Mouse (Mus musculus) CD8-positive naive resting alpha-beta T cell, adult 2 months (primary cell): ENCODE results near the gene Tpgs1.

Experiments used
- DNase-seq, 2 experiments: peaks; one replicate each; pipeline ENCODE4 v3.0.0; 2022; ENCODE audit warnings: low read depth in 2 of 2, low spot score in 2 of 2

Gene Tpgs1

DNA sequence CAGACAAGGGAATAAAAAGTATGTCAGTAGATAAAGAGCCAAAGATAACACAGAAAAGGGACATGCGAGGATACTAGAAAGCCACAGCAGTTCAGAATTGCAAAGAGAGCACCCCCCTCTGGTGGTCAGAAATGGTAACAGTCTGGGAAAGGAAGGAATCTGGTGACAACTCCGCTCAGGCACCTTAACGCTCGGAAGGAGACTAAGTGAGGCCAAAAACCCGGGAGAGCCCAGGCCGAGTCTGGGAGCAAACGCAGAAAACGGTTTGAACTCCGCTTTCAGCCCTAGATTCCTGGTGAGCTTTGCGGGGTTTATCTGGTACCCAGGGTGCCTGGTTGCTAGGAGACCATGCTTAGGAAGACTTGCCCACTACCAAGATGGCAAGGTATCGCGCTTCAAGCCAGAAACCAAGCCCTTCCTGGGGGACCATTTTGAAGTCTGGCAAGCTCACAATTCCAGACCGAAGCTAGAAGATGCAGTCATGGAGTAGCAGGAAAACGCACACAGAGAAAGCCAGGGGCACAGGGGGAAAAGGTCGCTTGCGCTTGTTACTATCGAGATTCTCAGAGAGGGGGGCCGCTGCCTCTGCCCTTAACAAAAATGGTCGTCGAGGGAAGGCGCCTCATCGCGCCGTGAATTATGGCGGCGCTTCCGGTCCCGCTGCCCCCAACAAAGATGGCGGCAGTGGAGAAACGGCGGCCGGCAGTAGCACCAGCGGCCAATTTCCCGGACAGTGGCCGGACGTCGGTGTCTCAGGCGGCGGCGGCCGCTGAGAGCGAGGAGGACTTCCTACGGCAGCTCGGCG, at the start of gene Tpgs1:
Gene Tpgs1, plus strand, starts transcription at position 599 of the 805 bp plus-strand sequence.
- peak; percentile 77 to 89 for DNase-seq

DNA sequence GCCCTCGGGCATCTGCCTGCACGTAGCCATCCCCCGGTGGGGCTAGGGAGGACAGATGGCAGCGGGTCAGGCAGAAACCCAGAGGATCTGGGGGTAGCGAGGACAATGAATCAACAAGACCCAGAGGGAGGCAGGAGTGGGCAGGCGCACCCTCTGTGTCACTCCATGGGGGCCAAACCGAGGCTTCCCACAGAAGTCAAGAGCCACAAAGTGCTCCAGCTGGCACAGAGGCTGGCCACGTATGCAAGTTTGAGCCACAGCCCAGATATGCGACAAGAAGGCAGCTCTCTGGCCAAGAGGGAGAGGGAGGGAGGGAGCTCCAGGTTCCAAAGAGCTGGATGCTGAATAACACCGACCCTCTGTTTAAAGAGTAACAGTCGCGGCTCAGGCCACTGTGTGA, 45.2 kb upstream of the Tpgs1 start:
- DNase-seq: no peak

DNA sequence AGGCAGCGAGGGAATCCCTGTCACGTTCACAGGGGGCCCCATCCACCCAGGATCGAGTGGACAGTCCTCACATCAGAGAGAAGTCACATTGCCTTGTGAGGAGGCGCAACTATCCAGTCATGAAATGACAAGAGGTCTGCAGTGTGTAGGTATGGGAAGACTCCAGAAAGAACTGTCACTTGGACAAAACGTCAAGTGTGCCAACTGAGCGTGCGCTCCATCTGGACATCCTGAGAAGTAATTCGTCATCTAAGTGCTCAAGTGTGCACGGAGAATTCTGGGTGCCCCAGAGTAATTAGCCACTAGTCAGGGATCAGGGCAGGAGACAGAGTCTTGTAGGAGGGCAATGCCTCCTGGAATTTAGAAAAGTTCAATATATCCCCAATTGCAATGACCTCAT, 43.8 kb upstream of the Tpgs1 start:
- no peak for DNase-seq

DNA sequence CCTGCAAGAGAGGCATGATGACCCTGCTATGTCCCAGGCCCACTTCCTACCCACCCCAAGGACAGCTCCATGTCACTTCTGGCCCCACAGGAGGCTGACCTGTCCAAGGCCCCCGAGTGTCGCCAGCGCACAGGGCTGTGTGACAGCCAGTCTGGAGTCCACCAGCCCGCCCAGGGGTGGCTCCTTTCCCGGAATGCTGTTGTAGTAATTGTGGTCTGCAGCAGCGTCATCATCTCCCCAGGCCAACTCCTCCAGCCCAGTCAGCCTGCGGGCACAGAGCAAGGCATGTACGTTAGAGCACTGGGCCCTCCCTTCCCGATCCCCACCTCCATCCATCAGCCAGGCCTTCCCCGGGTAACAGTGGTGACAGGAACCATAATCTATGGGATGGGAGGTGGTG, 43.0 kb upstream of the Tpgs1 start:
- no peak for DNase-seq

DNA sequence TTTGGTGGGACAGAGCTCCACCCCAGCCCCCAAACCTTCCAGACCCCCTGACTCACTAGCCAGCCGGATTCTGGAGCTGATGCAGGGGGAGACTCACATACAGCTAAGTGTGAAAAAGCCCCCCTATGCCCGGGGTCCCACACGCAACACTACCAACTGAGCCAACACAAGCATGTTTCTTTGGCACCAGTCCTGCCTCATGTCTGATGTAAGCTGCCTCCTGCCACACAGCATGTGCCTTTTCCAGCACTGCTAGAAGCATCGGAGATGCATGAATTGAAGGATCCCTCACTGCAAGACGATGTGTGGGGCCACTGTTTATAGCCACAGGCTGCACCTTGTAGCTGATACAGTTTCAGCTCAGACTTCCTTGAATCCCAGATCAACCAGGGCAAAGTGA, 40.8 kb upstream of the Tpgs1 start:
- no peak for DNase-seq

DNA sequence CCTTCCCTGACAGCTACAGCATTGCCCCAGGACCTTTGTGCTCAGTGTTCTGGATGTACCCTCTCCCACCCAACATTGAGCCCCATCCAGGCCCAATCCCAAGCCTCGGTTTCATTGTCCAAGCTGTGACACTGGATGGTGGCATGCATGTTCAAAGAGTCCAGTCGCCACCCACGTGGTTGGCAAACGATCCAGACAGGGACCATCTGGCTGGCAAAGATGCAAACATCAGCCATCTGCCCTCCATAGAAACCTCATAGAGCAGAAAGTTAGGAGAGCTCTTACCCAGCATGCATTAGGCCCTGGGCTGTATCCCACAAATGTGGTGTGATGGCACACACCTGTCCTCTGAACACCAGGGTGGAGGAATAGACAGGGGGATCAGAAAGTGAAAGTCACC, 37.7 kb upstream of the Tpgs1 start:
- DNase-seq: no peak

DNA sequence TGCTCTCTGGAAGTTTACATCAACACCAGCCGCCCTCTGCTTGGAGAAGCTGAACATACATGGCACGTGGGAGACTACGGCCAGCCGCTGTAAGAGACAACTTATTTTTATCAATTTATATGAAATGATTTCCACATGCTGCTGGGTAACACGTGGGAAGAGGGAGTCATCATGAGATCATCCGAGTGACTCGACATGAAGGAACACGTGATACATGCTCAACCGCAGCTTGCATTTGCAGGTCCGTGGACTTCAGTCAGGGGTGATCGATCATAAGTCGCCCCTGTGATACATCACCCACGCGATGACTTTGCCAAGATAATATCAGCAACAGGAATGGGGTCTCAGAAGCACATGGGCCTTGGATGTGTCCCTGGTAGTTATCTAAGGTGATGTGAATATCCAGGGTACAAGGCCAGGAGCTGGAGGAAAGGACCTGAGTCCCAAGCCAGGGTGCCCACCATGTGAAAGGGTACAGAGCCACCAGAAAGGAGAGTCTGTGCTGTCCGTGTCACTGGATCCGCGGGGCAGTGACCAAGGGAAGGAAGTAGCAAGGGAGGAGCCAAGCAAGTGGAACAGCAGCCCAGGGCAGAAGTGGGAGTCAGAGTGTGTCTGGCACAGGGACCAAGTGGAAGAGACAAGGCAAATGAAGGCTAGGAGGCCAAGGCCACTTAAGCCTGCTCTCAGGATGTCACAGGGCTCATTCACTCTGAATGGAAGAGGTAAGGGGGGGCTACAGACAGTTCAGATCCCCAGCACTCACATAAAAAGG, 36.0 kb upstream of the Tpgs1 start:
- DNase-seq: no peak

DNA sequence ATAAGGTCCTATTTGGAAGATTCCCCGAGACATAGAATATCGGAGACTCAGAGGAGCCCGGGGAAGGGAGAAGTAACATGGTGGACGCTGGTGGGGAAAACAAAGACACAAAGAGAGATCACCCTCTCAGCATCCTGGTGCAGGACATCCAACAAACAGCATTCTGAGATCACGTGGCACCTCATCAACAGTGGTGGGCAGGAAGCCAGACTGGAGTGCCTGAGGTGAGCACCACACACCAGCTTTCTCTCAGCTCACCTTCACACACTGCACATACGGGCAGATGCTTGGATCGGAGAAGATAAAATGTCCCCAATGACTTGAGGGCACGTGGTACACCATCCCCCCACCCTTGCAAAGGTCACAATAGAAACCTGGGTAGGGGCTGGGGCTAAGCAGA, 32.9 kb upstream of the Tpgs1 start:
- no peak for DNase-seq

DNA sequence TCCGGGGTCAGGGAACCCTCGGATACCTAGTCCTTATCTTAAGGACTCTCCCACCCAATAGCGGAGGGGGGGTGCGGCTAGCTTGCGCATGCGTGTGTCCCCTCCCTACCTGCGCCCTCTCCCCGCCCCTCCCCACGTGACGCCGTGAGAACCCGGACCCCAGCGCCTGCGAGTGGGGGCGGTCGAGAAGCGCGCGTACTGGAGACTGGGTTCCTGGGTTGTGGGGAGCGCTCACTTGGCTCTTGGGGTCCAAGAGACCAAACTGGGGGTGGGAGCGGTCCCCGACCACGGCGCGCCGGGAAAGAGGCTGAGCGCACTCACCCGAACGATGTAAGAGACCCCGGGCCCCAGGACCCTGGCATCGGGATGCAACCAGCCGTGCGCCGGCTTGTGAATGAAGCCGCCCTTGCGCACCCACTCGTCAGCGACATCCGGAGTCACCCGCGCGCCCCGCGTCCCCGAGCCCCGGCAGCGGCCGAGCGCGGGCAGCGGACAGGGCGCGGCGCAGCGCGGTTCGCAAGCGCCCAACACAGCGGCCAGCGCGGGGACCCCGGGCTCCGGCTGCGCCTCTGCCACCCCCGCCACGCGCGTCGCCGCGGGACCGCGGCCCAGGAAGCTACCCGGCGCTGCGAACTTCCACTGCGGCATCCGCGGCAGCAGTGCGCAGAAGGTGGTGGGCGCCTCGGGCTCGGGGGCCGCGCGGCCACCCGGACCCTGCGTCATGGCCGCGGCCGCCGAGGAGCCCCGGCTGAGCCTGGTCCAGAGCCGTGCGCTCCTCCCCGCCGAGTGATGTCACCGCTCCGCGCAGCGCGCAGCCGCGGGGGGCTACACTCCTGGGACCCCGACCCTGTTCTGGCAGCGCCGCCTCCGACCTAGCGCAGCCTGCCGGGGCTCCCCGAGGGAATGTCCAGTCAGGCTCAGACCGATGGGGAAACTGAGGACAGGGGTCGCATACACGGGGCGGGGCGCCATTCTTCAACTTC, 31.8 kb upstream of the Tpgs1 start, which contains the start of gene Shc2:
Gene Shc2, minus strand, starts transcription at position 791 of the 983 bp plus-strand sequence.
- no peak for DNase-seq

DNA sequence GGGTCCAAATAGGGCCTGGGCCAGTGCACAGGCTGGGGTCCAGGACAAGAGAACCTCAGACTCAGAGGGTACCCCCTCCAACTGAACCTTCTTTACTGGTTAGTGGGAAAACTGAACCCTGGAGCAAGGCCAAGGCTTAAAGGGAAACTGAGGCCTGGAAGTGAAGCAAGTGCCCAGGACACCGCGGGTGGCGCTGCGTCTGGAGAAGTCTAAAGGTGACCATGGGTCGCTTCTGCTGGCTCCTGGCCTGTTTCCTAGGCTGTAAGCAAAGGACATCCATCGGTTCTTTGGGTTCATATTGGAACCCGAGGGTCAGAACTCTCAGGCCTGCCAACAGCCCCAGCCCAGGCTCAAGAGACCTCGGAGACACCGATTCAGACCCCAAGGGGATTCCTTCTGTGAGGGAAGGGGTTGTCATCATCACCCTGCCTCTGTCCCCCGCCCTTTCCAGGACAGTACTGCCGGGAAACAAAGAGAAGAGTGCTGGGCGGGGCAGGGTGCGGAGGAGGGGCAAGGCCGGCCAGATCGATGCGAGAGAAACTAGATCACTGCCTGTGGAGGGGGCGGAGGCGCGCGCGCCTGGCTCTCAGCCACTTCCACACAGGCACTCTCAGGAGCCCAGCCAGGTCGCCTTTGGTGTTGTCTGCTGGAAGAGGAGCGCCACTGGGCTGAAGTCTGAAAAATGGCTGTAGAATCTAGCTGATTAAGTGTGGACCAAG, 30.5 kb upstream of the Tpgs1 start:
- DNase-seq: no peak

DNA sequence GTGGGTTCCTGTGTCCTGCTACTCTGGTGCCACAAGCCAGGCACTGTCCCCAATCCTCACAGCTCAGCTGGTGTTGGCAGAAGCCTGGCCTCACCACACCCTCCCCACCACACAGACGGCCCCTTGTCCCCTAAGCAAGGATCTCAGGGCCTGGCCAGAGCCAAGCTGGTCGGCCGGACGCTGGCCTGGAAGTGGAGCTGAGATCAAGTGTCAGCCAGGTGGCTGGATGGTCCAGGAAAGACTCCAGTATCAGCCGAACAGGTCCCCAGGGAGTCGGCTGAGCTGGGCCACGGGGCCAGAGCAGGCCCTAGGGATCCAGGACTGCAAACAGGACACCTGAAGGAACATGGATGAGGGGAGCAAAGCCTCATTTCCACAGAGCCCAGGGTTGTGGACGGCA, 23.5 kb upstream of the Tpgs1 start, which contains the start of gene Odf3l2:
Gene Odf3l2, minus strand, starts transcription at position 28 of the 400 bp plus-strand sequence.
- no peak for DNase-seq

DNA sequence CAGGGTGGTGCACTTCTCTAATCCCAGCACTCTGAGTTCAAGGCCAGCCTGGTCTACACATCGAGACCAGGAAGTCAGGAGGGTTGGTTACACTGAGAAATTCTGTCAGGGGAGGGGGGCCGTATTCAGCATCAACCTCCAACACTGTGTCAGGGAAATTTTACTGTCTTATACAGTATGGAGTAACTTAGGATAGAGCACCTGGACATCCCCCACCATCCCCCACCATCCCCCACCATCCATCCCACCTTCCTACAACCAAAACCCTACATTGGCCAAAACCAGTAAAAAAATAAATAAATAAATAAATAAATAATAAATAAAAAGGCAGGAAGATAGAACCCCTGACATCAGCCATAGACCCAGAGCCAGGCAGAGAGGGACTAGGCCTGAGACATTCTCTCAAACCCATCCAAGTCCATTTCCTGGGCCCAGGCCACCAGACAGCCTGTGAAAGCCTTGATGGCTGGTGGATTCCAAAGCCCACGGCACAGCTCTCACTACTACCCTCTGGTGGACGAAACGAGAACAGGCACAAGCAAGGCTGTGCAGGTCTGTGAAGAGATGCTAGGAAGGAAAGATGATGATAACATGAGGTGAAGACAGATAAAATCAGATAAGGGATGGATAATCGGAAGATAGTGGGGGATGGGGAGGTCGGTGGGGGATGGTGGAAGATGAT, 20.0 kb upstream of the Tpgs1 start:
- peak; percentile 43 to 59 for DNase-seq

DNA sequence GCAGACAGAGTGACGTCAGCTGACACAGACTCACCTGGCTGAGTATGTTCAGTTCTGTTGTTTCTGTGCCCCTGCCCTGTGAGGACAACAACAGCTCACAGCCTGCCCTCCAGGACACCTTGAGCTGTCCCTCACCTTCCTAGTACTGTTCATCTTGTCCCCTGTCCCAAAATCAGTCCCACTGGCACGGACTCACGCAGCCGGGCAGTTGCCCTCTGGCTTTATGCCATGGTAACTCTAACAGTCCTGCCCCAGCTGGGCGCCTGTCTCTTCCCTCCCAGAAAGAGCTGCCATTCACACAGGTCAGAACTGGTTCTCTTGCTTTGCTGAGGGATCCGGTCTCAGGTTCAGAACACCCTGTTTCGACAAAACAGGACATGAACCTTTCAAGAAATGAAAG, 16.4 kb upstream of the Tpgs1 start:
- DNase-seq: no peak

DNA sequence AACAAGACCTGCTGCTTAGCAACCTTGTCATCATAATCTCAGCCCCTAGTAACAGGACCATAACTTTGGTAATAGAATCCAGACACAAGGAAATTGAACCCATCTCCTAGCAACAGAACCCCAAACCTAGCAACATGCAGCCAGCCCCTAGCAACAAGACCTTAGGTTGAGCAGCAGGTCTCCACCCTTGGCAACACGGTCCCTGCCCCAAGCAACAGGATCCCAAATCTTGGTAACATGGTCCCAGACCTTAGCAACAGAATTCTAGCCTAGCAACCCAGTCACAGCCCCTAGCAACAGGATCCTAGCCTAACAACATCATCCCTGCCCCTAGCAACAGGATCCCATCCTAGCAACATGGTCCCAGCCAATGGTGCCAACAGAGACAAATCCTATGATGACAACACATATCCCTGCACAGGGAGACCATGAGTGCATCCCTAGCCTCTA, 14.2 kb upstream of the Tpgs1 start:
- DNase-seq: no peak

DNA sequence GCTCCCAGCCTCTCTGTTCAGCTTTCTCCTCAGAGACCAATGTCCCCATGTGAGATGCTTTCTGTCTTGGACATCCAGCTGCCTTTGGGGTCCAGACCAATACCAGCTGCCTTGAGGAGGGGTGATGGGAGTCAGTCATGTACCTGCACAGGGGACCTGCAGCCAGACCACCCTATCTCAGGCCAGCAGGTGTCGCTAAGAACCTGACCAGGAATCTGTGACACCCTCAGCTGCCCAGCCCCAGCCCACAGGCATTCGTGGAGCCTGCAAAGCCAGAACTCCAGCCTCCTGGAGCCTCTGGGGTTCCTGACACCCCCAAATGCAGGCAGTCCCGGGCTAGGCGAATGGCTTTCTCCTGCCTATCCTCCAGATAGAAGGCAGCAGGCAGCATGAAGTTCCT, 10.3 kb upstream of the Tpgs1 start:
- DNase-seq: no peak

DNA sequence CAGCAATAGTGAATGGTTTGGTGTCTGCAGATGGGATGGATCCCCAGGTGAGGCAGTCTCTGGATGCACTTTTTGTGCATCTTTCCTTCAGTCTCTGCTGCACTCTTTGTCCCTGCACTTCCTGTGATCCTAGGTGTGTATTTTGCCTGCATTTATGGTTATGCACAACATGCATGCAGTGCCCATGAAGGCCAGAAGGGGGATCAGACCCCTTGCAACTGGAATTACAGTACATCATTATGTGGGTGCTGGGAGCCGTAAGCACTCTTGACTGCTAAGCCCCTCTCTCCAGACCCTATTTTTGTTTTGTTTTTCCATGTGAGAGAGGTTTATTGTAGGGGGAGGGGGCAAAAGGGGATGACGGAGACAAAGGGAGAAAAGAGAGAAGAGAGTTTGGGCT, 8.9 kb upstream of the Tpgs1 start:
- DNase-seq: no peak

DNA sequence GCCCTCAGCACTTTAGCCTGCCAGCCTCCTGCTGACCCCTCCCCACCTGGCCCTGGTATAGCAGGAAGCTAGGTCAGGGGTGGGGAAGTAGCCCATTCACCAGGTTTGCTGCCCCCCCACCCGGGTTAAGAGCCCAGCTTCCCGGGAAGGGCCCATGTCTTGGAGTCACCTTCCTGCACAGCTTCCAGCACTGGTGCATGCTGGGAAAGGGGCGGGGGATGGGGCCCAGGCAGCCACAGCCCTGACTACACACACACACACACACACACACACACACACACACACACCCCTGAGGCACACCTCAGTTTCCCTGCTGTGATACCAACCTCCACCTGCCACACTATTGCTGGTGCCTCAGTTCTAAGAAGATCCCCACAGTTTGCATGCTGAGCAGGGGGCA, 7.3 kb upstream of the Tpgs1 start:
- no peak for DNase-seq

DNA sequence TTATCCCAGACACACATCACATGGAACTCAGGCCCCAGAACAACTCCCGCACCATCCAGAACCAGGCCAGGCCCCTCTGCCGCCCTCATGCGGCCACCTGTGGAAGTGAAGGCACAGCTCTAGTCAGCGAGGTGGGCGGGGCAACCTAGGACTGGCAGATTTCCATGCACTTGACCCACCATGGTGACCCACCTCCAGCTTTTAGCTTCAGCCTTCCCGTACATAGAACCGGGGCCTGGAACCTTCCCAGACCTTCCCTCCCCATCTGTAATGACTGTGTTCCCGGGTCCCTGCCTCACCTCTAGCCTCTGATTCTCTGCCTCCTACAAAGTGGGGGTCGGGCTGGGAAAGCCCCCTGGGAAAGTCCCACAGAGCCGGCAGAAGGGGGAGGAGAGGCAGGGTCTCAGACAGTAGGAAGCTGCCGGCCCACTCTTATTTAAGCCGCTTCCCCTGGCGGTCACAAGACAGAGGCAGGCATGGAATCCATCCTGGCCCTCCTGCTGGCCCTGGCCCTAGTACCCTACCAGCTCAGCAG, 5.0 kb upstream of the Tpgs1 start, which contains the start of gene Madcam1:
Gene Madcam1, plus strand, starts transcription at position 429 of the 535 bp plus-strand sequence.
- peak; percentile 62 to 74 for DNase-seq

DNA sequence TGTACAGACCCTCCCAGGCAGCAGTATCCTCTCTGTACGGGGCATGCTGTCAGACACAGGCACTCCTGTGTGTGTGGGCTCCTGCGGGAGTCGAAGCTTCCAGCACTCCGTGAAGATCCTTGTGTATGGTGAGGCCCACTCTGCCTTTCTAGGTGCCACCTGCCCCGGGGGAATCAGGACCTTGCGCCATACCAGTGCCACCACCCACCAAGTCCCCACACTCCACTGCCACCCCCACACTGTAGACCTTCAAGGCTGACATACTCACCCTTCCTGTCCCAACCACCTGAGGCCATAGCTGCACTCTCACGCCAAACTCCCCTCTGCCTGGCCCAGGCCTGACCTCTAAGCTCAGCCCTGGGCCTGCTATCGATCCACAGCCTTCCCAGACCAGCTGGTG, 4.1 kb upstream of the Tpgs1 start:
- DNase-seq: no peak

DNA sequence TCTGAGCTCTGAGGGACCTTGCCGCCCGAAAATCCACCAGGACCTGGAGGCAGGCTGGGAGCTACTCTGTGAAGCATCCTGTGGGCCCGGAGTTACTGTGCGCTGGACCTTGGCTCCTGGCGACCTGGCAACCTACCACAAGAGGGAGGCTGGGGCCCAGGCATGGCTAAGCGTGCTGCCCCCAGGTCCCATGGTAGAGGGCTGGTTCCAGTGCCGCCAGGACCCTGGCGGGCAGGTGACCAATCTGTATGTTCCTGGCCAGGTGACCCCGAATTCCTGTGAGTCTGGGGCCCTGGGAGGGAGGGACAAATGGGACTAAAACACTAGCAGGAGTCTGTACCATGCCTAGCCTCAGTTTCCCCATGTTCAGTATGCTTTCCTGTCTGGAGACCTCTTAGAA, 2.7 kb upstream of the Tpgs1 start:
- DNase-seq: no peak
